Mouse (Mus musculus) right cerebral cortex, adult 2 months (tissue): ENCODE measurements around the gene Slc10a7.
"Not testable (repeated sequence)": the region's sequence is repeated elsewhere in the genome, so short reads cannot be mapped to it uniquely, and the experiment has no call there.

Experiments
- DNase-seq, 2 experiments: peaks; one replicate each; pipeline ENCODE4 v3.0.0; 2021 to 2022; ENCODE audit warnings: low spot score in 2 of 2

Gene Slc10a7

GRCm38 (mm10) chr8:78668206-78668605 lies 159.1 kb downstream of the Slc10a7 start:
- DNase-seq, result no peak

GRCm38 (mm10) chr8:78670241-78670640 lies 161.1 kb downstream of the Slc10a7 start:
- DNase-seq, result no peak

GRCm38 (mm10) chr8:78678541-78679219 lies 169.5 kb downstream of the Slc10a7 start:
- no peak for DNase-seq

GRCm38 (mm10) chr8:78690795-78691194 lies 181.6 kb downstream of the Slc10a7 start:
- DNase-seq, result no peak

GRCm38 (mm10) chr8:78698331-78698741 lies 189.2 kb downstream of the Slc10a7 start:
- DNase-seq, result peak; percentile 15 to 34

GRCm38 (mm10) chr8:78703068-78703820 lies 194.1 kb downstream of the Slc10a7 start:
- DNase-seq, result no peak

- no peak for DNase-seq
These were observed 196.8 kb downstream of the Slc10a7 start for GRCm38 (mm10) chr8:78705980-78706379.

- DNase-seq, result no peak
These were observed 200.9 kb downstream of the Slc10a7 start for GRCm38 (mm10) chr8:78709948-78710644.

- no peak for DNase-seq
These were observed 201.8 kb downstream of the Slc10a7 start for GRCm38 (mm10) chr8:78710961-78711360.

GRCm38 (mm10) chr8:78714880-78715279 lies 205.7 kb downstream of the Slc10a7 start:
- no peak for DNase-seq

- no peak for DNase-seq
These were observed 207.4 kb downstream of the Slc10a7 start for GRCm38 (mm10) chr8:78716546-78716945.

GRCm38 (mm10) chr8:78717191-78717590 lies 208.0 kb downstream of the Slc10a7 start:
- DNase-seq, result not testable (repeated sequence)

- DNase-seq, result no peak
These were observed 210.3 kb downstream of the Slc10a7 start for GRCm38 (mm10) chr8:78719279-78720040.

GRCm38 (mm10) chr8:78720041-78720414 lies 210.9 kb downstream of the Slc10a7 start:
- DNase-seq, result no peak

GRCm38 (mm10) chr8:78721576-78721975 lies 212.4 kb downstream of the Slc10a7 start:
- no peak for DNase-seq

GRCm38 (mm10) chr8:78722201-78722600 lies 213.1 kb downstream of the Slc10a7 start:
- no peak for DNase-seq

- DNase-seq, result no peak
These were observed 215.7 kb downstream of the Slc10a7 start for GRCm38 (mm10) chr8:78724832-78725231.

GRCm38 (mm10) chr8:78728240-78728639 lies 219.1 kb downstream of the Slc10a7 start:
- no peak for DNase-seq

GRCm38 (mm10) chr8:78732410-78732809 lies 223.3 kb downstream of the Slc10a7 start:
- DNase-seq, result no peak

GRCm38 (mm10) chr8:78732995-78733512 lies 223.9 kb downstream of the Slc10a7 start:
- DNase-seq, result no peak

- DNase-seq, result no peak
These were observed 225.8 kb downstream of the Slc10a7 start for GRCm38 (mm10) chr8:78734721-78735517.
